Mouse (Mus musculus) adrenal gland, adult 8-10 months (tissue): Measurements from ENCODE around the gene Dnal1. TPM values are rescaled to one million over a fixed set of nuclear protein-coding genes. Genes with fewer than 3 reads are reported as not detected.
"Not testable (repeated sequence)": the region's sequence is repeated elsewhere in the genome, so short reads cannot be mapped to it uniquely, and the experiment has no call there.

Experiments
- DNase-seq: peaks from one replicate; pipeline ENCODE4 v3.0.0; 2022
- total RNA-seq, 4 experiments: library from RNA; stranded (reverse); gene quantifications; 2 replicates each; pipeline ENCODE4 v1.2.4; 2022

Gene Dnal1
- total RNA-seq, result 10 to 100 TPM; 14.9 to 30.8 (median 22.0) TPM

DNA sequence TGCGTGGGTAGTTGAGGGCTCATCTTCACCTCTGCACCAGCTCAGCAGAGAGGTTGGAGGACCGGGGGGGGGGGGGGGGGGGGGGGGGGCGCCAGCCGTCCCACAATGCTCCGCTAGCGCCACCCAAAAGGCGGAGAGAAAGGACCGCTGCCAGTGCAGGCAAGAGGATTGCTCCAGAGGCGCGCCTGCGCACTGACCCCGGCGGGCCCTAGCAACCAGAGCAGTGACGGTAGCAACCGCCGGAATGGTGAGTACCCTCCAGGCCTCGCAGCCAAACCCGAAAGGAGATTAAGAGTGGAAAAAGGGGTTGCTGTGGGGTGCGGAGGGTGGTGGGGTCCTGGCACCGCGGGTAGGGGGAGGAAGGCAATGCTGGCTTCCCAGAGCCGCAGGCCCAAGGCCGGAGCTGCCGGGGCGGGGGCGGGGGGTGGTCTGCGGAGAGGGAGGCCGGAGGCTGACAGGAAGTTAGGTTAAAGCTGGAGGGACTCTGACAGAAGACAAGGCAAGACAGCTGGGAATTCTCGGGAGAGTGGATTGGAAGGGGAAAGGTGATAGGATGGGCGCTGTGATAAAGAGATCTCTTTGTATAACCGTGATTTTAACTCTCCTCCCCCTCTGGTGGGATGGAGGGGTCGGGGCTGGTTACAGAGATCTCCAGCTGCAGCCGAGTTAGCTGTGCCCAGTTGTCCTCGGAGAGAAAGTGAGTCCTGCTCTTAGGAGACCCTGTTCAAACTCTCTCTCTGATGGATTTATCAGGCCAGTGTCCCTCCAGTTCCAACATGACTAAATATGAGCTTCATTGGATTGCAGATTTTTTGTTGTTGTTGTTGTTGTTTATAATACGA is at the start of gene Dnal1:
Gene Dnal1, plus strand, starts transcription at position 214 of the 842 bp plus-strand sequence.
- peak; percentile 85 for DNase-seq

DNA sequence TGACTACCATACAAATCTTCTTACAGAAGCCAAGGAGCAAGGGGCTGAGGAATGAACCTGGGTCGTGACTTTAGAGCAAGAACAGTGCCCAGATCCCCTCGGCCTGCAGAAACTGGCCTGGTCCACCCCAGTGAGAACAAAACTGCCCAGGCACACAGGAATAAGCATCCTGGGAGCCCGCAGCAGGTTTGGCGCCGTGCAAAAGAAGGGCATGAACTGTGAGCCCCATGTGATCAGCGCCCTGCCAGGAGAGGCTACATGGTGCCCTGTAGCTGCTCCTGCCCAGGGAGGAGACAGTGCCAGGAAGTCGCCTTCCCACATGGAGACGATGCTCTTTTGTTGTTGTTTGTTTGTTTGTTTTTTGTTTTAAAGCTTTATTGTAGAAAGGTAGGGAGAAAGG is 49.5 kb upstream of the Dnal1 start:
- DNase-seq, result no peak

DNA sequence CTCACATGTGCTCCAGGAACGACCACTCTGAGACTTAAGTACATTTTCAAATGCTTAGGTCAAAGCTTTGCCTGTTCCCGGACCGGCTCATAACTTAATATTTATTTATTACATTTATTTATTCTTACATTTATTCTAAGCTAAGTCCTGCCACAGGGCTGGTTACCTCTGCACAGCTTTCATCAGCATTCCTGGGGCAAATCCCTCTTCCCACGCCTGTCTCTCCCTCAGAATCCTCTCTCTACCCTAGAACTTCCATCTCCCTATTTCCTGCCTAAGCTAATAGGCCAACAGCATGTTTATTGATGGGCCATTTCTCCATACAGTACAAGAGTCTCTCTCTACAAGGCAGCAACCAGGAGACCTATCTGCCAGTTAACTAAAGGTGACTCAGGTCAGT is 46.4 kb upstream of the Dnal1 start:
- DNase-seq, result no peak

DNA sequence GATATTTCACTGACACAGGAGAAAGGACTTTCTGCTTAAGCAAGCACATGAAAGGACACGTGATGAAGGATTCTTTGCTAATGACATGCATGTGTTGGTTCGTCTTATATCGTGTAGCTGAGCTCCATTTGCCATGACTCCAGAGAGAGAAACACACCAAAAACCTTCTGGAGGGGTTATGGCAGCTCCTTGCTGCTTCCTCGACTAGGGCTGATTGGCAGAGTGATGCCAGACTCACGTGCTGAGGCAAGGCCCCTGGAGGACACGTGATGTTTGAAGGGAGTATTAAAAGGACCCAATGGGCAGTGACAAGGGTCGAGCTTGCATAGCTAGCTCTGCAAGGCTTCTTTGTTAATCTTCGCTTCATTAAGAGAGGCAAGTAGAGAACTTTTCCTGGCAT is 45.9 kb upstream of the Dnal1 start:
- no peak for DNase-seq

DNA sequence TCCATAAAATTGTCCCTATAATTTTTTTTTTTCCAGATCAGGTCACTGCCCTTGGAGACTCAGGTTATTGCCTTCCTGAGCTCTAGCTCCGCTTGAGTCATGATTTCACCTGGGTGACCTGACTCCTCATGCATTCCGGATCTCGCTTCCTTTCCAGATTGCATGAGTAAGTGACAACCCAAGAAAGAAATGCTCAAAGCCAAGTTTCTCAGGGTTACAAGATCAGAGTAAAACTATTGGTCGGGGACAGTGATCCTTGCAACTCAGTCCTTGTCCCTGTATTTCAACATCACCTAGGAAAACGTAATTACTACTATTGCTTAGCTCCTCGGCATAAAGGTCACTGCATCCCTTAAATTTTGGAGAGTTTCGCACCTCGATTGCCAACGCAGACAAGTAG is 45.2 kb upstream of the Dnal1 start, which contains the start of gene Acot5:
Gene Acot5, plus strand, starts transcription at position 340 of the 400 bp plus-strand sequence.
- DNase-seq, result no peak

DNA sequence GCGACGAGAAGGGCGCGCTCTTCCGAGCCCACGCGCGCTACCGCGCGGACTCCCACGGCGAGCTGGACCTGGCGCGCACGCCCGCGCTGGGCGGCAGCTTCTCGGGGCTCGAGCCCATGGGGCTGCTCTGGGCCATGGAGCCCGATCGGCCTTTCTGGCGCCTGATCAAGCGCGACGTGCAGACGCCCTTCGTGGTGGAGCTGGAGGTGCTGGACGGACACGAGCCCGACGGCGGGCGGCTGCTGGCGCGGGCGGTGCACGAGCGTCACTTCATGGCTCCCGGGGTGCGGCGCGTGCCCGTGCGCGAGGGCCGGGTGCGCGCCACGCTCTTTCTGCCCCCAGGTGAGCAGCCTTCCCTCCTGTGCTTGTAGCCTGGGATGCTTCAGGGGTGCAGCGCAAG is 44.6 kb upstream of the Dnal1 start:
- DNase-seq, result peak; percentile 25

DNA sequence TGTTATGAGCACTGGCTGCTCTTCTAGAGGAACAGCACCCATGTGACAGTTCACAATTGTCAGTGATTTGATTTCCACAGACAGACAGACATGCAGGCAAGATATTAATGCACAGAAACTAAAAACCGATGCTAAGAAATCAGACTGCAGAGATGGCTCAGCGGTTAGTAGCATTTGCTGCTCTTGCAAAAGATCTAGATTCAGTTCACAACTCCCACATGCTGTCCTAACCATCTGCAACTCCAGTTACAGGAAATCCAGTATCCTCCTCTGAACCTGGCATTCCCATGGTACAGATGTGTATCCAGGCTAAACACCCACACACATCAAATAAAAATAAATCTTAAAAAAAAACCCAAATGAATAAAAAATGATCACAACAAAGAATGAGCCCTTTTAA is 42.5 kb upstream of the Dnal1 start:
- DNase-seq, result no peak

DNA sequence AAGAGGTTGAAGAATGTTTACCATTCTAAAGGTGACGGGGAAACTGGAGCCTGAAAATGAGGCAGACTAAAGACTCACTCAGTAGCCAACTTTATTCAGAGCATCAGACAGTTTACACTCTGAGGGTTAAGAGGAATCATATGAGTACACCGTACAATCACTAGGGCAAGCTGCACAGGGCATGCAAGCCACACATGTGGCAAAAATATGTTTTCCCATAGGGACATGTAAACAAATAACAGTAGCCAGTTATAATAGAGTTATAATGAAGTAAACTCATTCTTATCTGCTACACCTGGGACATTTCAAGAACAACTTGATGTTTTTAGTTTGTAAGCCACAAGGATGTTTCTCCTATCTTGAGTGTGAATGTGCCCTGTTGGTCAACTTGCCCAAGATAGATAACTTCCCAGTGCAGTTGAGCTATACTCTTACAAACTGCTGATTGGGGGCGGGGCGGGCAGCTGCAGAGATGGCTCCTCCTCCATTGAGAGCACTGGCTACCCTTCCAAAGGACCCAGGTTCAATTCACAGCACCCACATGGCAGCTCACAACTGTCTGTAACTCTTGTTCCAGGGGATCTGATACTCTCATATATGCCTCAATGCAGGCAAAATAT is 36.7 kb upstream of the Dnal1 start:
- DNase-seq, result no peak

DNA sequence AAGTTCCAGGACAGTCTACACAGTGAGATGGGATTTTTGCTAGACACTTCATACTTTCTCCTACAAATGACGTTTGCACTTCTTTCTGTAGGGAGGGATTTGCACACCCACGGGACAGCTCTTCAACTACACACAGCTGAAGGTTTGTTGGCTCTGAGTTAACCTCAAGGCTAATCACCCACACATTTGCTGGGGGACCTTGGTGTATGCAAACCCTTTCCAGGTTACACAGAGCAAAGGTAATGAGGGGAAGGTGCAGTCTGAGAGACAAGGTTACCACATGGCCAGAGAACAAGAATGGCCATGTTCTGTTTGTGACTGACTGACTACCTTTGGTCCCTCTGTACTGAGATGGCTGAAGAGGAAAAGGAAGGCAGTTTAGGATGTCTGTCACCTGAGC is 30.3 kb upstream of the Dnal1 start:
- no peak for DNase-seq

DNA sequence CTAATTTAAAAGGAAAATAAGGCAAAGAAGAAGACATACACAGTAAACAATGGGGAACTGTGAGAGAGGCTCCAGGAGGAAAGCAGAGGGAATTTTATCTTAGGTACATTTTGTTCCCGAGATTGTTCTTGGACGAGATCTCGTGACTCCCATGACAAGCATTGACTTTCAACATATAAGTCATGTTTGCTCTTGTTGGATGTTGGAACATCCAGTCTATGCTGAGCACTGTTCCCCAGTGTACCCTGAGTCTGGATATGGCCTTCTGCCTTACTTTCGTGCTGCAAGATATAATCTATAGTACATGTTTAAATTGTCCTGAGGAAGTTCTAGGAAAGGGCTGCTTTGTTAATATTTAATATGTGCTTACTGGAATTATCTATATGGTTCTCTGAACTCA is 29.6 kb upstream of the Dnal1 start:
- no peak for DNase-seq

DNA sequence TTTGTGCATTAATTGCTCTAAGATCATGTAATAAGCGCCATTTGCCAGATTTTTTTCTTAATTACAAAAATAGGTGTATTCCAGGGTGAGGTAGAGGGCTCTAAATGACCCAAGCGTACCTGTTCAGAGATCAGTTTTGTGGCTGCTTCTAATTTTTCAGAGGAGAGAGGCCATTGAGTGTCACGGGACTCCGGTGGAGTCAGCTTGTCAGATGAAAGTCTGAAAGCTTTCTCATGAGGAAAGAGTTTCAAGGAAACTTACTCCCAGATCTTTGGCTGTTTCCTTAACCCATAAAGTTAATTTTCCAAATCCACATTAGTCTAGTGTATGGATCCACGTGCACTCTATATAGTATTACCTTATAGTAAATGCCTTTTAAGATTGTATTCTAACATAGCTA is 19.5 kb upstream of the Dnal1 start:
- not testable (repeated sequence) for DNase-seq

DNA sequence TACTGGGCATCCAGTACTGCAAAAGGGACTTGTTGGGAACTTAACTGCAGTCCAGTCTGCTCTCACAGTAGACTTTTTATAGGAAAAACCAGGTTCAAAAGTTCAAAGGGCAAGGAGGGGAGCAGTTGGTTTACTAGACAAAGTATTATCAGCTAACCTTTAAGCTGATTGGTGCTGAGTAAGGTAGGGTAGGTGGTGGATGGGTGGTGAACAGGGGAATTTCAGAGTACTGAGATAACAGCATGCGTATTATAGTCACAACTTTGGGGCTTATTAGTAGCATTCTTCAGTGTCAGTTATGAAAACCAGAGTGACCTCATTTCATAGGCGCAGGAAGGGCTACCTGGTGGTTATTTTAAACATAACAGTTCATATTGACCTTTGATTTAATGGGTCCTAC is 14.6 kb upstream of the Dnal1 start:
- no peak for DNase-seq

DNA sequence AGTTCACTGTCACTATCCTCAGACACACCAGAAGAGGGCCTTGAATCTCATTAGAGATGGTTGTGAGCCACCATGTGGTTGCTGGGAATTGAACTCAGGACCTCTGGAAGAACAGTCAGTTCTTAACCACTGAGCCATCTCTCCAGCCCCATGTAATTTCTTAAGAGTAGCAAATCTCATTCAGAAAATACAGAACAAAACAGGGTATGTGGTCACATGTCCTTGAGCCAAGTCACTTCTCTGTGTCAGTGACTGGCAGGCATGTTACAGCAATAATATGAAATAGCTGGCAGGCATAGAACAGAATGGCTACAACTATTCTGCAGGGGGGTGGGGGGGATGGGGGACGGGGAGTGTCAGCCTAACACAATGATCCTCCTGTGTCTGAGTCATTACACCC is 14.1 kb upstream of the Dnal1 start:
- DNase-seq, result no peak

DNA sequence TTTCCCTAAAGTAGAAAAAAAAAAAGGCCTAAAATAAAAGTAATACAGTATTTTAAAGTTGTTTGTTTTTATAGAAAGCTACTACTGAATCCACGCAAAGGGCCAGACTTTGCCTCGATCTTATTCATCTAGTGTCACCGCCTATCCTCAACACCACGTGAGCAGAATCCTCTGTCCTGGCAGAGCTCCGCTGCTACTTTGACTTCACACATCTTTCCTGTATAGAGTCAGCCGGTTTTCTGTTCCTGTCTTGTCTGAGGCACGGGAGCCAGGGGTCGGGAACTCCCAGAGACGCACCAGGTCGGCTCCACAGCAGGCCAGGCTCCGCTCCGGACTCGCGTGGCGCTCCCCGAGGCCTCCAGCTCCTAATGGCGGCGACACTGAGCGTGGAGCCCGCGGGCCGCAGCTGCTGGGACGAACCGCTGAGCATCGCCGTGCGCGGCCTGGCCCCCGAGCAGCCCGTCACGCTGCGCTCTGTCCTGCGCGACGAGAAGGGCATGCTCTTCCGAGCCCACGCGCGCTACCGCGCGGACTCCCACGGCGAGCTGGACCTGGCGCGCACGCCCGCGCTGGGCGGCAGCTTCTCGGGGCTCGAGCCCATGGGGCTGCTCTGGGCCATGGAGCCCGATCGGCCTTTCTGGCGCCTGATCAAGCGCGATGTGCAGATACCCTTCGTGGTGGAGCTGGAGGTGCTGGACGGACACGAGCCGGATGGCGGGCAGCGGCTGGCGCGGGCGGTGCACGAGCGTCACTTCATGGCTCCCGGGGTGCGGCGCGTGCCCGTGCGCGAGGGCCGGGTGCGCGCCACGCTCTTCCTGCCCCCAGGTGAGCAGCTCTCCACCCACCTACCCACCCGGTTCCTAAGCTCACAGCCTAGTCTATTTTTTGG is 13.3 kb upstream of the Dnal1 start, which contains the start of gene Acot6:
Gene Acot6, plus strand, starts transcription at position 51 of the 889 bp plus-strand sequence.
- DNase-seq, result peak; percentile 18

DNA sequence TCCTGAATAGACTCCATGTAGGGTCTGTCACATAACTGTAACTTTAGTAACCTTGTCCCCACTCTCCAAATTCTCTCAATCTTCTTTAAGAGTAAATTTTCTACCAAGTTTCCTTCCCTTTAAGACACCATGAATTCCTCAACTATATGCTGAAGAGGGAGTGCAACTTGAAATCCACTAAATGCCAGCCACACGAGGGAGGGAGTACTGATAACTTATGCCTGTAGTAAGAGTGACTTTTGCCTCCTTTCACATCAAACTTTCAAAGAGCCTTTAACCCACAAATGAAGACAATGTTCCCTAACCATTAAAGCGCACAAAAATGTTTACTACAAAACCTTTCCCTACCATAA is 12.7 kb upstream of the Dnal1 start:
- no peak for DNase-seq

DNA sequence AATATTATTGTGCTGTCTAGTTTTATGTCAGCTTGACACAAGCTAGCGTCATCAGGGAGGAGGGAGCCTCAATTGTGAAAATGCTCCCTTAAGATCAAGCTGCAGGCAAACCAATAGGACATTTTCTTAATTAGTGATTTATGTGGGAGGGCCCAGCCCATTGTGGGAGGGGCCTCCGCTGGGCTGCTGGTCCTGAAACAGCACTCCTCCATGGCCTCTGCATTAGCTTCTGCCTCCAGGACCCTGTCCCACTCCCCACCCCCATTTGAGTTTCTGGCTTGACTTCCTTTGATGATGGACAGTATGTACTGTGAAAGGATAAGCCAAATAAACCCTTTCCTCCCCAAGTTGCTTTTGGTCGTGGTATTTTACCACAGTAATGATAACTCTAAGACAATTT is 7.2 kb upstream of the Dnal1 start:
- no peak for DNase-seq

DNA sequence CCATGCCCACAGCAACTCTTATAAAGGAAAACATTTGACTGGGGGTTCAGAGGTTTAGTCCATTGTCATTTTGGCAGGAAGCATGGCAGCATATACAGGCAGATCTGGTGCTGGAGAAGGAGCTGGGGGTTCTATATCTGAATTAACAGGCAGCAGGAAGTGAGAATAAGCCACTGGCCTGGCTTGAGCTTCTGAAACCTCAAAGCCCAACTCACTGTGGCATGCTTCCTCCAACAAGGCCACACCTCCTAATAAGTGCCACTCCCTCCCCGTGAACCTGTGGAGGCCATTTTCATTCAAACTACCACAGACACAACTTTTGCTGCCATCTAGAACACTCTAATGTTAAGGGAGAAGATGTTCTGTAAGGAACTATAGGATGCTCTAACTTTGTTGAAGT is 6.5 kb upstream of the Dnal1 start:
- no peak for DNase-seq

DNA sequence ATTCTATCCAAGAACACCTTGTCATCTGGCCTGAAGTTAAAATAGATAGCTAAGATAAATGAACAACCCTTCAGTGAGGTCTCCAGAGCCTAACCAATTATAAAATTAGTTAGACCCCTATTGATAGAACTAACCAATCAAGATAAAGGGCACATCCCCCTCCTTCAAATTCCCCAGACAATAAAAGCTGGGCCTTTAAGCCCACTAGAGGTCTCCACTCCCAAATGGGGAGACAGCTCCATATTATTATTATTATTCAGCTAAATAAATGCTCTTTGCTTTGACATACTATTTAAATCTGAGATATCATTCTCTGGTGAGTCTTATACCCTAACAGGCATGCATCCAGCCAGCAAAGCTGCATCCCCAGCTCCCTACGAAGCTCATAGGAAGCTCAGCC is 4.2 kb upstream of the Dnal1 start:
- DNase-seq, result no peak

DNA sequence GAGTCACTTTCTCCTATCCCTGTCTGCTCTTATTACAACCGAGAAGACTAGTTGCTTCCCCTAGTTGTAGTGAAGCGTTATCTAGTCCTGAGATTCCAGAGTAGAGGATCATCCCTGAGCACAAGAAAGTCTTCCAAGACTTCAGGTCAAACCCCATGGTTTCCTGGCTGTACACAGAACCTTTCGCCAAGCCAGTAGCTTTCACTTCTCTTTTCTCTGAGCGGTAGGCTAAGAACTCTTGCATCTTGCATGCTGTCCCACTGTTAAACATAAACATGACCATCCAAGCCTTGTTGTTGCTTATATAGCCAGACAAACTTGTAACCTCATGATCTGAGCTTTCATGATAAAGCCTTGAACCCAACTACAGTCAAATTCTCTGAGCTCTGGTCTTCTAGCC is 3.4 kb upstream of the Dnal1 start:
- no peak for DNase-seq

DNA sequence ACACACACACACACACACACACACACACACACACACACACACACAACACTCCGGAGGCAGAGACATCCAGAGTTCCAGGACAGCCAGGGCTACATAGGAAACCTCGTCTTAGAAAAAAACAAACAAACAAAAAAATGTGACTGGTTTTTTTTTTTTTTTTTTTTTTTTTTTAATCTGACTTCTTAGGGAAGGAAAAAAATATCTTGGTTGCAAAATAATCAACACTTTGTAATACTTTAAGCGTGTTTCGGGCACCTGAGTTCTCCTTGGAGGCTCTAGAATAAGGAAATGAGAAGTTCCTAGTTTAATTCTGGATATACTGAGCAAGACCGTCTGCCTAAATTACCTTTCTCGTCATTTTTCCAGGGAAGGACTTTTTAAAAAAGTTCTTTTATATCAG is 490 bp upstream of the Dnal1 start:
- DNase-seq, result no peak

DNA sequence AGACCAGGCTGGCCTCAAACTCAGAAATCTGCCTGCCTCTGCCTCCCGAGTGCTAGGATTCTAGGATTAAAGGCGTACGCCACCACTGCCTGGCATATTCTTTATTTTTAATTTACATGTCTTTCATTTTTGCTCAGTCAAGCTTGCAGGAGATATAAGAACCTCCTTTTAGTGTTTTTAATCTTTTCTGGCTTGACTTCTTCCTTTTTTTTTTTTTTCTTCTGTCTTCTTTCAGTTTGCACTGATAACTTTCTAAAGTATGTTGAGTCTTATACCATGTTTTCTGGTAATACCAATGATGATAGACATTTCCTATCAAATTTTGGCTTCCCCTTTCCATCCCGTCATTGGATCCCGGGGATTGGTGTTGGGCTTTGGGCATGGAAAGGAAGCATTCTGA is 5.4 kb downstream of the Dnal1 start:
- no peak for DNase-seq

DNA sequence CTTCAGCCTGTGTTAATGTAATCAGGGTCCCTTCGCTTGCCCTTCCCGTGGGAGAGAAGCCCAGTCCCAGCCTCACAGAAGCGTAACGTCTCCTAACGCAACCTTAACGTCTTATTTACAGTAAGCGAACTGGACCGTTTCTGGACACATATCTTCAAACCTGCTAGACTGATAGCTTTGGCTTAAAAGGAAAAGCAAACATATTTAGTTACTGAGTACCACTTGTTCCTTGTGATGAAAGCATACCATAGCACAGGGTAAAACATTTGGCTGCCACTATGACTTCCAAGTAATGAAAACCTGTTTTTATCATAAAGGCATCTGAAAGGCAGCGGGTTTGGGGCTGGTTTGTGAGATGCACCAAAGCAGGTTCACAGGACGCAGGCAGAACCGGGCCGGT is 11.7 kb downstream of the Dnal1 start:
- no peak for DNase-seq

DNA sequence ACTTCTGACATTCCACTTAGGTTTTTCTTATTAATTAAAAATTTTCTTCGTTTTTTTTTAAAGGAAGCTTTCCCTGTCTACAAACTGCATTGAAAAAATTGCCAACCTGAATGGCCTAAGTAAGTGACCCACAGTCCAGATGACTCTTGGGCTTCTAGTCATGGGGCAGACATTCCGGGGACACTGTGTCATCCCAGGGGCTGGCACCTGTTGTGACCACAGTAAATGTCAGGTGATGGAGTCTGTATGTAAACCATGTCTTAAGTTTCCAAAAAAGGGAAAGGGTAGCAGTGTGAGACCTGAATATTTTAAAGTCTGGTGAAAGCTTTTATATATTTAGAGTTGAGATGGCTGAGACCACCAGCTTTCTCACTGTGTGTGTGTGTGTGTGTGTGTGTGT is 12.7 kb downstream of the Dnal1 start:
- no peak for DNase-seq
